Mouse (Mus musculus): ENCODE results near the gene Ocln. TPM values are rescaled to one million over a fixed set of nuclear protein-coding genes. Genes with fewer than 3 reads are reported as not detected.

The Ocln gene
- total RNA-seq (2021) = 10 to 100 TPM; 10.6 to 13.0 TPM
- long read RNA-seq, experiment 1, full-length matches to known transcripts = 10 of 14 reads
- long read RNA-seq, experiment 1, partial matches to known transcripts = 1 of 14 reads
- long read RNA-seq, experiment 1, other reads (novel, unspliced or antisense) = 3 of 14 reads
- long read RNA-seq, experiment 2, full-length matches to known transcripts = 19 of 22 reads
- long read RNA-seq, experiment 2, partial matches to known transcripts = 0 of 22 reads
- long read RNA-seq, experiment 2, other reads (novel, unspliced or antisense) = 3 of 22 reads

GRCm38 (mm10) chr13:100552369-100553041 lies at the start of gene Ocln:
Gene Ocln (minus strand): TSS chr13:100552718.
- peak; percentile 18 to 26 for DNase-seq (ENCODE audit: low spot score in 2 of 2)
- no peak for TF ChIP-seq CTCF (conservative IDR thresholded peaks at IDR 0.05)
- Histone ChIP-seq H3K4me3 (peak within 1 kb of the TSS; percentile 81), H3K27ac (peak within 1 kb of the TSS; percentile 88)

GRCm38 (mm10) chr13:100601034-100601433 lies 48.5 kb upstream of the Ocln start:
- no peak overlapping the region for H3K4me3 ChIP-seq
- TF ChIP-seq CTCF (conservative IDR thresholded peaks at IDR 0.05) = no peak

GRCm38 (mm10) chr13:100600317-100600716 lies 47.8 kb upstream of the Ocln start:
- no peak for TF ChIP-seq CTCF (conservative IDR thresholded peaks at IDR 0.05)

More at GRCm38 (mm10) chr13:100601034-100601433, 48.5 kb upstream of the Ocln start:
- H3K27ac ChIP-seq = no peak overlapping the region
- DNase-seq (ENCODE audit: low spot score in 2 of 2) = no peak

GRCm38 (mm10) chr13:100597284-100597683 lies 44.8 kb upstream of the Ocln start:
- TF ChIP-seq CTCF (conservative IDR thresholded peaks at IDR 0.05) = no peak
- H3K27ac ChIP-seq = no peak overlapping the region
- H3K4me3 ChIP-seq = no peak overlapping the region
- DNase-seq (ENCODE audit: low spot score in 2 of 2) = no peak

More at GRCm38 (mm10) chr13:100600317-100600716, 47.8 kb upstream of the Ocln start:
- Histone ChIP-seq H3K4me3 (no peak overlapping the region), H3K27ac (0 out of 2 replicates have a peak overlapping the region, but pooled peaks have one; percentile 28)
- DNase-seq (ENCODE audit: low spot score in 2 of 2) = no peak

GRCm38 (mm10) chr13:100595552-100595885 lies 43.0 kb upstream of the Ocln start:
- no peak for TF ChIP-seq CTCF (conservative IDR thresholded peaks at IDR 0.05)
- no peak overlapping the region for H3K27ac ChIP-seq
- no peak overlapping the region for H3K4me3 ChIP-seq
- no peak for DNase-seq (ENCODE audit: low spot score in 2 of 2)

- Histone ChIP-seq H3K27ac (no peak overlapping the region), H3K4me3 (no peak overlapping the region)
- TF ChIP-seq CTCF (conservative IDR thresholded peaks at IDR 0.05) = no peak
- DNase-seq (ENCODE audit: low spot score in 2 of 2) = no peak
These were observed 42.5 kb upstream of the Ocln start for GRCm38 (mm10) chr13:100594838-100595551.

- peak overlapping the region; percentile 29 for H3K4me3 ChIP-seq
These were observed 41.7 kb upstream of the Ocln start for GRCm38 (mm10) chr13:100594041-100594792.

GRCm38 (mm10) chr13:100588646-100589045 lies 36.1 kb upstream of the Ocln start:
- H3K4me3 ChIP-seq = peak overlapping the region; percentile 20; the same call in 1 of the 2 replicates

More at GRCm38 (mm10) chr13:100594041-100594792, 41.7 kb upstream of the Ocln start:
- peak; percentile 21 to 30 for DNase-seq (ENCODE audit: low spot score in 2 of 2)
- TF ChIP-seq CTCF (conservative IDR thresholded peaks at IDR 0.05) = peak; percentile 36
- H3K27ac ChIP-seq = peak overlapping the region; percentile 86

GRCm38 (mm10) chr13:100582144-100582543 lies 29.6 kb upstream of the Ocln start:
- no peak for TF ChIP-seq CTCF (conservative IDR thresholded peaks at IDR 0.05)
- no peak overlapping the region for H3K27ac ChIP-seq
- H3K4me3 ChIP-seq = no peak overlapping the region
- no peak for DNase-seq (ENCODE audit: low spot score in 2 of 2)

More at GRCm38 (mm10) chr13:100588646-100589045, 36.1 kb upstream of the Ocln start:
- no peak overlapping the region for H3K27ac ChIP-seq
- no peak for TF ChIP-seq CTCF (conservative IDR thresholded peaks at IDR 0.05)
- no peak for DNase-seq (ENCODE audit: low spot score in 2 of 2)

GRCm38 (mm10) chr13:100581701-100582100 lies 29.2 kb upstream of the Ocln start:
- no peak for TF ChIP-seq CTCF (conservative IDR thresholded peaks at IDR 0.05)
- Histone ChIP-seq H3K4me3 (no peak overlapping the region), H3K27ac (no peak overlapping the region)
- no peak for DNase-seq (ENCODE audit: low spot score in 2 of 2)

GRCm38 (mm10) chr13:100579951-100580350 lies 27.4 kb upstream of the Ocln start:
- Histone ChIP-seq H3K4me3 (no peak overlapping the region), H3K27ac (no peak overlapping the region)
- TF ChIP-seq CTCF (conservative IDR thresholded peaks at IDR 0.05) = peak; percentile 37
- no peak for DNase-seq (ENCODE audit: low spot score in 2 of 2)

- H3K27ac ChIP-seq = no peak overlapping the region
- DNase-seq (ENCODE audit: low spot score in 2 of 2) = no peak
- no peak overlapping the region for H3K4me3 ChIP-seq
- no peak for TF ChIP-seq CTCF (conservative IDR thresholded peaks at IDR 0.05)
These were observed 26.7 kb upstream of the Ocln start for GRCm38 (mm10) chr13:100579220-100579619.
